Mouse (Mus musculus) thymus, postnatal 36 days (tissue): ENCODE measurements around the gene Dram1.

Experiments
- DNase-seq, 2 experiments: peaks; one replicate each; pipeline ENCODE4 v3.0.0; 2022; ENCODE audit warnings: mixed read lengths in 2 of 2

Gene Dram1

GRCm38 (mm10) chr10:88346454-88347245 is 32.2 kb downstream of the Dram1 start:
- DNase-seq: no peak

GRCm38 (mm10) chr10:88345899-88346401 is 32.9 kb downstream of the Dram1 start:
- DNase-seq: no peak

- no peak for DNase-seq
Measured at GRCm38 (mm10) chr10:88341368-88341767, 37.5 kb downstream of the Dram1 start.

GRCm38 (mm10) chr10:88340660-88341059 is 38.2 kb downstream of the Dram1 start:
- no peak for DNase-seq

- DNase-seq: no peak
Measured at GRCm38 (mm10) chr10:88330695-88331094, 48.2 kb downstream of the Dram1 start.

- DNase-seq: no peak
Measured at GRCm38 (mm10) chr10:88328056-88328450, 50.8 kb downstream of the Dram1 start.

GRCm38 (mm10) chr10:88327160-88328055 is 51.5 kb downstream of the Dram1 start:
- DNase-seq: peak; percentile 19 to 55

GRCm38 (mm10) chr10:88321739-88322138 is 57.1 kb downstream of the Dram1 start:
- no peak for DNase-seq

- DNase-seq: no peak
Measured at GRCm38 (mm10) chr10:88320714-88321416, 58.0 kb downstream of the Dram1 start.

GRCm38 (mm10) chr10:88318179-88318578 is 60.7 kb downstream of the Dram1 start:
- DNase-seq: no peak

- DNase-seq: no peak
Measured at GRCm38 (mm10) chr10:88317151-88317550, 61.7 kb downstream of the Dram1 start.

- DNase-seq: no peak
Measured at GRCm38 (mm10) chr10:88314841-88315240, 64.0 kb downstream of the Dram1 start.

- no peak for DNase-seq
Measured at GRCm38 (mm10) chr10:88309851-88310250, 69.0 kb downstream of the Dram1 start.

GRCm38 (mm10) chr10:88306235-88306634 is 72.6 kb downstream of the Dram1 start:
- DNase-seq: no peak

GRCm38 (mm10) chr10:88304302-88304701 is 74.6 kb downstream of the Dram1 start:
- peak; percentile 41 to 48 for DNase-seq

GRCm38 (mm10) chr10:88303079-88303478 is 75.8 kb downstream of the Dram1 start:
- DNase-seq: no peak

GRCm38 (mm10) chr10:88301802-88302470 is 76.9 kb downstream of the Dram1 start:
- DNase-seq: no peak

- DNase-seq: no peak
Measured at GRCm38 (mm10) chr10:88296991-88297390, 81.9 kb downstream of the Dram1 start.

GRCm38 (mm10) chr10:88295091-88295490 is 83.8 kb downstream of the Dram1 start:
- DNase-seq: no peak

- DNase-seq: no peak
Measured at GRCm38 (mm10) chr10:88288061-88288460, 90.8 kb downstream of the Dram1 start.

GRCm38 (mm10) chr10:88287261-88287660 is 91.6 kb downstream of the Dram1 start:
- no peak for DNase-seq

- no peak for DNase-seq
Measured at GRCm38 (mm10) chr10:88284343-88284990, 94.4 kb downstream of the Dram1 start.
